Mouse (Mus musculus): ENCODE data around the gene Nr2c1. TPM values are rescaled to one million over a fixed set of nuclear protein-coding genes. Genes with fewer than 3 reads are reported as not detected.

Gene Nr2c1
- polyA plus RNA-seq, 1 experiment from 2014 or later = 12.1 TPM

- Histone ChIP-seq H3K9me3 (ENCODE audit: control insufficient read depth, low read length) (no peaks in the 10 kb centered on the region), H3K4me1 (ENCODE audit: control insufficient read depth, insufficient read depth, low read length) (no peaks in the 10 kb centered on the region), H3K9ac (ENCODE audit: low read length) (no peak overlapping the region), H3K4me3 (ENCODE audit: low read depth, low read length) (no peak overlapping the region), H3K27ac (ENCODE audit: low read depth, low read length) (no peak overlapping the region), H3K4me2 (ENCODE audit: low read depth) (no peak overlapping the region), H3K36me3 (ENCODE audit: control insufficient read depth, insufficient read depth, low read length) (peaks cover 14% of the 10 kb centered on the region), H3K27me3 (ENCODE audit: control insufficient read depth, insufficient read depth, low read length) (no peaks in the 10 kb centered on the region)
- DNase-seq (ENCODE audit: low spot score) (no peak), ATAC-seq (ENCODE audit: insufficient read depth, low FRiP score, low TSS enrichment) (peak; percentile 48; the same call in 1 of the 2 replicates)
- WGBS = 65% methylated on average over 11 of the region's 11 CpGs
Measured at GRCm38 (mm10) chr10:94167051-94167750, 19.4 kb downstream of the Nr2c1 start.

GRCm38 (mm10) chr10:94171440-94172130 is 23.8 kb downstream of the Nr2c1 start:
- no peak for ATAC-seq (ENCODE audit: insufficient read depth, low FRiP score, low TSS enrichment)
- WGBS = 68% methylated on average over 12 of the region's 12 CpGs
- no peak for DNase-seq (ENCODE audit: low spot score)
- Histone ChIP-seq H3K9ac (ENCODE audit: low read length) (no peak overlapping the region), H3K4me3 (ENCODE audit: low read depth, low read length) (no peak overlapping the region), H3K4me1 (ENCODE audit: control insufficient read depth, insufficient read depth, low read length) (peaks cover 6% of the 10 kb centered on the region; the same call in 1 of the 2 replicates), H3K9me3 (ENCODE audit: control insufficient read depth, low read length) (no peaks in the 10 kb centered on the region), H3K27me3 (ENCODE audit: control insufficient read depth, insufficient read depth, low read length) (no peaks in the 10 kb centered on the region), H3K4me2 (ENCODE audit: low read depth) (no peak overlapping the region), H3K27ac (ENCODE audit: low read depth, low read length) (no peak overlapping the region), H3K36me3 (ENCODE audit: control insufficient read depth, insufficient read depth, low read length) (peaks cover 24% of the 10 kb centered on the region)

- WGBS = 80% methylated on average over 11 of the region's 11 CpGs
- ATAC-seq (ENCODE audit: insufficient read depth, low FRiP score, low TSS enrichment) = no peak
- no peak for DNase-seq (ENCODE audit: low spot score)
- Histone ChIP-seq H3K4me2 (ENCODE audit: low read depth) (no peak overlapping the region), H3K27me3 (ENCODE audit: control insufficient read depth, insufficient read depth, low read length) (no peaks in the 10 kb centered on the region), H3K27ac (ENCODE audit: low read depth, low read length) (no peak overlapping the region), H3K9me3 (ENCODE audit: control insufficient read depth, low read length) (no peaks in the 10 kb centered on the region), H3K4me1 (ENCODE audit: control insufficient read depth, insufficient read depth, low read length) (peaks cover 6% of the 10 kb centered on the region; the same call in 1 of the 2 replicates), H3K36me3 (ENCODE audit: control insufficient read depth, insufficient read depth, low read length) (peaks cover 24% of the 10 kb centered on the region), H3K4me3 (ENCODE audit: low read depth, low read length) (no peak overlapping the region), H3K9ac (ENCODE audit: low read length) (no peak overlapping the region)
Measured at GRCm38 (mm10) chr10:94172137-94172536, 24.3 kb downstream of the Nr2c1 start.

GRCm38 (mm10) chr10:94172706-94173105 is 24.9 kb downstream of the Nr2c1 start:
- Histone ChIP-seq H3K27me3 (ENCODE audit: control insufficient read depth, insufficient read depth, low read length) (no peaks in the 10 kb centered on the region), H3K4me3 (ENCODE audit: low read depth, low read length) (no peak overlapping the region), H3K4me2 (ENCODE audit: low read depth) (no peak overlapping the region), H3K9ac (ENCODE audit: low read length) (no peak overlapping the region), H3K9me3 (ENCODE audit: control insufficient read depth, low read length) (no peaks in the 10 kb centered on the region), H3K36me3 (ENCODE audit: control insufficient read depth, insufficient read depth, low read length) (peaks cover 24% of the 10 kb centered on the region), H3K4me1 (ENCODE audit: control insufficient read depth, insufficient read depth, low read length) (peaks cover 6% of the 10 kb centered on the region; the same call in 1 of the 2 replicates), H3K27ac (ENCODE audit: low read depth, low read length) (no peak overlapping the region)
- no peak for DNase-seq (ENCODE audit: low spot score)
- ATAC-seq (ENCODE audit: insufficient read depth, low FRiP score, low TSS enrichment) = no peak
- WGBS = 47% methylated on average over 6 of the region's 6 CpGs

- Histone ChIP-seq H3K4me2 (ENCODE audit: low read depth) (no peak overlapping the region), H3K4me3 (ENCODE audit: low read depth, low read length) (no peak overlapping the region), H3K27me3 (ENCODE audit: control insufficient read depth, insufficient read depth, low read length) (no peaks in the 10 kb centered on the region), H3K36me3 (ENCODE audit: control insufficient read depth, insufficient read depth, low read length) (peaks cover 17% of the 10 kb centered on the region), H3K9ac (ENCODE audit: low read length) (no peak overlapping the region), H3K27ac (ENCODE audit: low read depth, low read length) (no peak overlapping the region), H3K9me3 (ENCODE audit: control insufficient read depth, low read length) (no peaks in the 10 kb centered on the region), H3K4me1 (ENCODE audit: control insufficient read depth, insufficient read depth, low read length) (peaks cover 6% of the 10 kb centered on the region; the same call in 1 of the 2 replicates)
- DNase-seq (ENCODE audit: low spot score) = no peak
- ATAC-seq (ENCODE audit: insufficient read depth, low FRiP score, low TSS enrichment) = no peak
- WGBS = 84% methylated on average over 7 of the region's 7 CpGs
Measured at GRCm38 (mm10) chr10:94174652-94175051, 26.8 kb downstream of the Nr2c1 start.

- 67% methylated on average over 4 of the region's 4 CpGs for WGBS
- H3K4me2 ChIP-seq (ENCODE audit: low read depth) = no peak overlapping the region
- no peak for DNase-seq (ENCODE audit: low spot score)
- no peak overlapping the region for H3K27ac ChIP-seq (ENCODE audit: low read depth, low read length)
- no peak overlapping the region for H3K4me3 ChIP-seq (ENCODE audit: low read depth, low read length)
- no peaks in the 10 kb centered on the region for H3K9me3 ChIP-seq (ENCODE audit: control insufficient read depth, low read length)
- no peaks in the 10 kb centered on the region for H3K36me3 ChIP-seq (ENCODE audit: control insufficient read depth, insufficient read depth, low read length)
- no peak overlapping the region for H3K9ac ChIP-seq (ENCODE audit: low read length)
- no peaks in the 10 kb centered on the region for H3K27me3 ChIP-seq (ENCODE audit: control insufficient read depth, insufficient read depth, low read length)
- no peaks in the 10 kb centered on the region for H3K4me1 ChIP-seq (ENCODE audit: control insufficient read depth, insufficient read depth, low read length)
- ATAC-seq (ENCODE audit: insufficient read depth, low FRiP score, low TSS enrichment) = no peak
Measured at GRCm38 (mm10) chr10:94183199-94183598, 35.4 kb downstream of the Nr2c1 start.

GRCm38 (mm10) chr10:94198482-94199405 is 50.9 kb downstream of the Nr2c1 start, which contains the start of gene Ndufa12:
Gene Ndufa12, plus strand, starts transcription at chr10:94198720.
- H3K9me3 ChIP-seq (ENCODE audit: control insufficient read depth, low read length) = no peaks in the 10 kb centered on the region
- H3K27me3 ChIP-seq (ENCODE audit: control insufficient read depth, insufficient read depth, low read length) = no peaks in the 10 kb centered on the region
- H3K27ac ChIP-seq (ENCODE audit: low read depth, low read length) = no peak within 1 kb of the TSS
- 1% methylated on average over 46 of the region's 46 CpGs for WGBS
- H3K36me3 ChIP-seq (ENCODE audit: control insufficient read depth, insufficient read depth, low read length) = no peaks in the 10 kb centered on the region; the same call in 1 of the 2 replicates
- 0 out of 2 replicates have a peak, but pooled peaks cover 2% of the 10 kb centered on the region for H3K4me1 ChIP-seq (ENCODE audit: control insufficient read depth, insufficient read depth, low read length)
- peak within 1 kb of the TSS; percentile 54 for H3K4me3 ChIP-seq (ENCODE audit: low read depth, low read length)
- peak; percentile 94 for ATAC-seq (ENCODE audit: insufficient read depth, low FRiP score, low TSS enrichment)
- H3K9ac ChIP-seq (ENCODE audit: low read length) = peak within 1 kb of the TSS; percentile 53
- peak; percentile 95 for DNase-seq (ENCODE audit: low spot score)
- H3K4me2 ChIP-seq (ENCODE audit: low read depth) = peak within 1 kb of the TSS; percentile 57

GRCm38 (mm10) chr10:94204973-94205372 is 57.1 kb downstream of the Nr2c1 start:
- DNase-seq (ENCODE audit: low spot score) (no peak), ATAC-seq (ENCODE audit: insufficient read depth, low FRiP score, low TSS enrichment) (no peak)
- Histone ChIP-seq H3K27ac (ENCODE audit: low read depth, low read length) (no peak overlapping the region), H3K4me3 (ENCODE audit: low read depth, low read length) (no peak overlapping the region), H3K4me1 (ENCODE audit: control insufficient read depth, insufficient read depth, low read length) (no peaks in the 10 kb centered on the region), H3K36me3 (ENCODE audit: control insufficient read depth, insufficient read depth, low read length) (peaks cover 8% of the 10 kb centered on the region), H3K9me3 (ENCODE audit: control insufficient read depth, low read length) (no peaks in the 10 kb centered on the region), H3K4me2 (ENCODE audit: low read depth) (no peak overlapping the region), H3K9ac (ENCODE audit: low read length) (no peak overlapping the region), H3K27me3 (ENCODE audit: control insufficient read depth, insufficient read depth, low read length) (no peaks in the 10 kb centered on the region)
- WGBS = 91% methylated on average over 4 of the region's 4 CpGs
